Mouse (Mus musculus) cerebellum, postnatal 10 days (tissue): ENCODE results near the gene Ndufaf8.
A peak's percentile ranks its signal among the peaks of the same experiment; 100 is the strongest.

Source experiments
- DNase-seq, 2 experiments: peaks; one replicate each; pipeline ENCODE4 v3.0.0; 2021; ENCODE audit warnings: mixed read lengths in 2 of 2

Ndufaf8 gene

DNA sequence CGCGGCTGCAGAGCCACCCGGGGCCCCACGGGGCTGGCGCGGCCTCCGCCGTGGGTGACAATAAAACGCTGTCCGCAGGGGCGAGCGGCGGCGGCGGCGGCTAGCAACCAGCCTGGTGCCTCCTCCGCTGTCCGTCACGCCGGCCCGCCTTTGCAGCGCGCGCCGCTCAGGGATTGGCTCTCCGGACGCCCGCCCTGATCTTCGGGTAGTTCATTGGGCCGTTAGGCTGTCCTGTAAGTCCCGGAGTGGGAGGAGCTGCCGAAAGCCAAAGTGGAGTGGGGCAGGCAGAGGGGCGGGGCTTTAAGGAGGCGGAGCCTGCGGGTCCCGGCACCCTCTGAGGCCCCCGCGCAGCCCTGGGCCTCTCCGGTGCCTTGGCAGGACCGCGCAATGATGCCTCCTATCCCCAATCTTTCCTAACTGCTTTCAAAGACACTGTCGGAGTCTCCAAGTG lies 12.0 kb upstream of the Ndufaf8 start, which contains the start of gene Cep131:
Cep131 (minus strand) TSS at position 126 of the 451 bp plus-strand sequence.
- peak; percentile 98 to 99 for DNase-seq

DNA sequence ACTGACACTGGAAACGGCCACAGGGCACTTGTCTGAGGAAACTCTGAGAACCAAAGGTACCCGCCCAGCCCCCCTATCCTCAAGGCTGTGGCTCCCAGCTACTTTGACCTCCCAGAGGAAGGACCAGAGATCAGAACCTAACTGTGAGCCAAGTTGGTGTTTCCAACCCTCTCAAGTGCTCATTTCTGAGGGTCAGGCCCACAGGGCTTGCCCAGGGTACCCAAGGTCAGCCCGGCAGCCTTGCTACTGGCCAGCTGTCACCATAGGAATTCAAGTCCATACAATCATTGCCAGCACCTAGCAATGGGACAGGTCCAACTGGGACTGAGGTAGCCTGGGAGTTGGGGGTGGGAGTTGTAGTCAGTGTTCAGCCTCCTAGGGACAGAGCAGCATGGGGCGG lies 8.1 kb upstream of the Ndufaf8 start:
- DNase-seq: no peak

DNA sequence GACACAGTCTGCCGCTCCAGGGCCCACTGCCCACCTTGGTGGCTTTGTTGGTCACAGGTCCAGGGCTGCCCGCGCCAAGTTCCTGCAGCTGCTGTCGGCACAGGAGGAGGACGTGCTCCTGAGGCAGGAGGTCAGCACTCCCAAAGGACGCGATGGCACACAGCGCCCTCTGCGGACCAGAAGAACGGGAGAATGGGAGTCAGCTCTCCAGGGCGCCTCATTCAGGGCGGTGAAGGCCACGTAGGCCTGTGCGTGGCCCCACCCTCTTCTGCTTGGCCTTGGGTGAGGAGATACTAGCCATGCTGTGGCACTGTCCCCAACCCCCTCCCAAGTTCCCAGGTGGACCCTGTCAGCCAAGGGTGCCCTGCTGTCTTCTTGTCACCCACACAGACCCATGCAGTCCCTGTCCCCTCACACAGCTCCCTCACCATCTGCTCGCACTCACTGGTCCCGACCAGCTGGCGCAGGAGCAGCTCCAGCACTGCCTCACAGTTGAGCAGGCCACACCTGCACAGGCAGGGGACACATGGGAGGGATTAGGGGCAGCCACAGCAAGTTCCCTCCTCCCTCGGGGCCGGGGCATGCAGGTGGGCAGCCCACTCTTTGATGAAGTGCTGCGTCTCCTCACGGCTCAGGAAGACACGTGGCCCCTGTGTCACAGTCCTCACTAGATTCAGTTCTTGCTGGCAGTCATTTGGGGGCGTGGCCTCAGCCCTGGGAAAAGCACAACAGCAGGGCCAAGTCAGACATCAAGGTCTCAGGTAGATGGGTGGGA lies 5.7 kb upstream of the Ndufaf8 start:
- peak in 1 of 2 experiments; percentile 54 for DNase-seq

DNA sequence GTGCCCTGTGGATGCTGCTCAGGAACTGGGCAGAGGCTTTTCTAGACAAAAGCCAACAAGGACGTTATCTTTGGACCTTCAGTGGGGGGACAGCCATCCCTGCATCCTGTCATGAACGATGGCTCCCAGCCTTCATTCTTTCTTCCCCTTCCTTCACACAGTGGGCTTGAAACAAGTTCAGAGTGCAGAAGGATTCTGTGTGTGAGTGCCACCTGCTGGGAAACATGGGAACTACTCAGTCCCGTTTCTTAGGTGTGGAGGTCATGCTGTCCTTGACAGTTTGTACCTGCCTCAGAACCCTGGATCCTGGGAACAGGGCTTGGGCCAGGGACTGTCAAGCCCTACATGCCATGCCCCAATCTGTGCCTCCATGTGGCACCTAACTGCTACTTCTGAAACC lies 2.3 kb downstream of the Ndufaf8 start:
- DNase-seq: peak; percentile 83 to 86

DNA sequence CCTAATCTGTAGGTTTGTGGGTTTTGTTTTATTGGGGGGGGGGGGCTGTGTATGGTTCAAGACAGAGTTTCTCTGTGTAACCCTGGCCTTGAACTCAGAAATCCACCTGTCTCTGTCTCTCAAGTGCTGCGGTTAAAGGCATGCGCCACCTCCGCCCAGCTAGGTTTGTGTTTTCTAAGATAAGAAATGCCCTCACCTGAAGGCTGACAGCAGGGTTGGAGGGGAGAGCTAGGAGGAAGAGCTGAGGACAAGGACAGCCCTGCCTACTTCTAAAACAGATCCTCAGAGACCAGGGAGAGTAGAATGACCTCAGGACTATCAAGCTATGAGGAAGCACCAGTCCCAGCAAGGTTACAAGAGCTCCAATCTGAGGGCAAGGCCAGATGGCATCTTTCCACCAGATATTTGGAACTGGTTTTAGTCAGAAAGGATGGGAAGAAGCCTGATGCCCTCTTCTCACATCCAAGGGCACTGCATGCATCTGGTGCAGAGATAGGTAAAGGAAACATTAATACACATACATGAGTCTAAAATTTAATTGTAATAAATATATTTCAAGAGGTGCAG lies 4.8 kb downstream of the Ndufaf8 start:
- DNase-seq: no peak

DNA sequence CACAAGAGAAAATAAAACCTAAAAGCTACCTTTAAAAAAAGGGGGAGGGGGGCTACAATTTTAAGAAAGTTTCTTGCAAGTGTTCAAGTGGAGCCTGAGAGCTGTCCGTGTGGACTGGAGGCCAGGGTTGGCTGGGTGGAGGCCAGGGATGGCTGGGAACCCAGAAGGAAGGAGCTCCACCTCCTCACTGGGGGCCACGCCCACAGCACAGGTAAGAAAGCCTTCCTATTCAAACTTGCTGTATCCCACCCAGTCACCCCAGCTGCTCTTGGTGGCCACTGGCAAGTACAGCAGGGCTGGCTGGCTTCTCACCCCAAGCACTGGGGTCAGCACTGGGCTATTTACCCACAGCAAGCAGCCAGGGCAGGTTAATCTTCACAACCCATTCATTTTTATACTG lies 8.3 kb downstream of the Ndufaf8 start:
- DNase-seq: no peak

DNA sequence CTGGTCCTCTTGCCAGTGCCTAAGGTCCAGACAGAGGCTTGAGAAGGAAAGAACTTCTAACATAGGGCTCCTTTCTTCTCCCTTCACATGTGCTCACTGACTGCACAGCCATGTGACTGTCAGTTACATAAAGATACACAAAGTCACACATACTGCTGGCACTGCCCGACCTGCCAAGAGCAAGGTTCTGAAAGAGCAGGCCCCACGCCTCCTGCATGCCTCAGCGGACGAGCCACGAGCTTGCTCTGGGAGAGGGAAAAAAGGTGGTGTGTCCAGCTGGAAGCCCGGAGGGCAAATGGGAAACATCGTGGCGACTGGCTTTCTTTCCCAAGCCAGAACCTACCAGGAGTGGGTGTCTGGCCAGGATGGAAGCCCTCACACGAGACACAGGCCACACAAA lies 9.1 kb downstream of the Ndufaf8 start:
- no peak for DNase-seq

DNA sequence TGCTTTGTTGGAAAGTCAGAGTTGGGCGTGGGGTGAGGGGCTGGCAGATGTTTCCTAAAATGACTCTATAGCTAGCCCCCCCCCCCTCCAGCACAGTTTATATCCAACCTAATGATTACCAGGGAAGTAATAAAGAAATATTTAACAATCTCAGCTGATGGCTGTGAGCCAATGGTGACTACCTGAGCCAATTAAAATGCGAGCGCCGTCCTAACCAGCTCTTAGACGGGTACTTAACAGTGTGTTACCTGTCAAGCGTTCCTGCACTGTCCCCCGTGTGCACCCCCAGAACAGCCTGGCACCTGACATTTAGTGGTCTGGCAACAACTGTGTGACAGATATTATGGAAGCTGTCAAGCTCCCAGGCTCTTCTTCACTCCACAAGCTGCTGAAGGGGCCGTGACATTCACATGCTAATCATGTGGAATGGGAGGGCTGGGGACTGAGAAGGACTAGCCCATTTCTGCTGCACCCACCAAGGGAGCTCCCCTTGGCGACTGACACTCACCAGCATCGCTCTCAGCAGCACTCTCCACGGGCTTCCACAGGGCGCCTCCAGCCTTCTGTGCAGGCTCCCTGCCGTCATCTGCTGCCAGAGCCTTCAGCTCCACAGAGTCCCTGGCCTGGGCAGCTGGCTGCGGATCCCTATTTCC lies 11.0 kb downstream of the Ndufaf8 start:
- no peak for DNase-seq

DNA sequence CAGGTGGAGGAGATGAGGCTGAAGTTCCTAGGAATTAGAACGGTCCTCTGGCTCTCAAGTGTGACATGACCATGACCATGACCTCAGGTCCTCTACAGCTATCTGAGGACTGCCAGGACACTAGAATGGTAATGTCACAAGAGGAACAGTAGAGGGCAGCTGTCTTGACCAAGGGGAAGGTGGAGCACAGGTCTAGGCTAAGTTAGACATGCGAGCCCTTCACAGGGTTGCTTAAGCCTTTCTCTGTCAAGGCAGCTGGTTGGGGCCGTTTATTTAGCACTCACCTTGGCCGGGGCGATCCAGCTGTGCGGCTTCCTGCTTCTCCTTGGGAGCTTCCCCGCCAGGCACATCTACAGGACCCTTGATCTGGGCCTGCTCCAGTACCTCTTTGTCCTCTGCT lies 11.8 kb downstream of the Ndufaf8 start:
- DNase-seq: peak; percentile 26 to 62

DNA sequence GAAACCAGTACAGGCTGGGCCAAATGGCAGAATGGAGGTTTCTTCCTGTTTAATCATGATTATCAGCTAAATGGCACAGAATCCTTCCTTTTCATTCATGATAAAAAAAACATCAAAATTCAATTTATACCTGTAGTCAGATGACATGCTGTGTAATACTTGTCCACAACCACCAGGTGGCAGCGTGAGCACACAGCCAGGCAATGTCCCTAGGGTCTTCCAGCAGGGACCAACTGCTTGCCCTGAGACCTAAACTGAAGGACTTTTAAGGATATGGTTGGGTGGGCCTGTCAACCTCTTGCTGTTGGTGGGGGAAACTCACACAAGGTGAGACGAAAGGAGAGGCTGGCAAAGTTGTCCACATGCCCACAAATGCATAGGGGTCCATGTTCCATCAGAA lies 12.3 kb downstream of the Ndufaf8 start:
- peak; percentile 84 to 86 for DNase-seq

DNA sequence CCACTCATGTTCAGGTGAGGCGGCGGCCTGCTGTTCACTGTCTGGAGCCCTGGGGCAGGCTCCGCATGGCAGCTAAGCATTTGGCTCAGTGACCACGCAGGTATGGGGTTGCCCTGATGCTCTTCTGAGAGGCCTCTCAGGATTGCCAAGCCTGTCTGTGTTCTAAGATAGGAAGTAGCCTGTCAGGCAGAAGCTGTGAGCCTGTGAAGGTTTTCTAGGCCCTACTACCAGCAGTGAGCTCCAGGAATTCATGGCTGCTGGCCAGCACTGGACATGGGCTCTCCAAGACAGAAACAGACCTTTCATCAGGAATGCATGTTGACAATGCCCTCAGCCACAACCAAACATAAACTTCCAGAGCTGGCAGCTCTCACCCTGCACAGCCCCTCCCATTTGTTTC lies 13.4 kb downstream of the Ndufaf8 start:
- peak; percentile 50 to 59 for DNase-seq

DNA sequence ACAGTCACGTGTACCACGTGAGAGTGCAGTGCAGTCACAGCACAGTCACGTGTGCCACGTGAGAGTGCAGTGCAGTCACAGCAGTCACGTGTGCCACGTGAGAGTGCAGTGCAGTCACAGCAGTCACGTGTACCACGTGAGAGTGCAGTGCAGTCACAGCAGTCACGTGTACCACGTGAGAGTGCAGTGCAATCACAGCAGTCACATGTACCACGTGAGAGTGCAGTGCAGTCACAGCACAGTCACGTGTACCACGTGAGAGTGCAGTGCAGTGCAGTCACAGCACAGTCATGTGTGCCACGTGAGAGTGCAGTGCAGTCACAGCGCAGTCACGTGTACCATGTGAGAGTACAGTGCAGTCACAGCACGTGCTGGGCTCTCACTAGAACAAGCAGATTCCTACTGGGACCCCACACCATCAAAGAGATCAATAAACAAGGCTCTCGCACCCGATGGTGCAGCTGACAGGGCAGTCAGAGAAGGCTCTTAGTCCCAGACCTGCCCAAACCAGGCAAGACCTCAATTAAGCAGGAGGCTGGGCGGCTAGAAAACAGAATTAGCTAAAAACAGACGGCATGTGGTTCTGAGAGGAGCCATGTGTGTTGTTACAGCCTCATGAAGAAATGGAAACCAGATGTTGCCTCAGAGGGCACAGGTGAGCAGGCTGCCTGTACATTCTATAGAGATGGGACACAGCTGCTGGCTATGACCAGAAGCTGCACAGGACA lies 15.9 kb downstream of the Ndufaf8 start:
- DNase-seq: no peak

DNA sequence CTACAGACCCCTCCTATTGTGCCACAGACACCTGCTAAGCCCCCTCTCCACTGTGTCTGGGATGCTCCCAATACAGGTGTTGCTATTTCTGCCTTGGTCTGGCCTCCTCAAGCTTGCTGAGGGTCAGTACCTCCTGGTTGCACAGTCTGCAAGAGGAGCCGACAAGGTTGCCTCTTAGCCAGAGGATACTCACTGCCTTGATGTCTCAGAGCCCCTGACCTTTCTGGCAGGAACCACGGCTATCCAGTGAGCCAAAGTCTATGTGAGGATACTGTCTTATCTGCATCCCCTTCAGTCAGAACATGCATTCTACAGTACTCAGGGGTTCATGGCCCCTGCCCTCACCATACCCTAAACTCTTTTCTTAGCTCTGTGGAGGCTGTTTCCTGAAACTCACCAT lies 18.9 kb downstream of the Ndufaf8 start:
- DNase-seq: no peak

DNA sequence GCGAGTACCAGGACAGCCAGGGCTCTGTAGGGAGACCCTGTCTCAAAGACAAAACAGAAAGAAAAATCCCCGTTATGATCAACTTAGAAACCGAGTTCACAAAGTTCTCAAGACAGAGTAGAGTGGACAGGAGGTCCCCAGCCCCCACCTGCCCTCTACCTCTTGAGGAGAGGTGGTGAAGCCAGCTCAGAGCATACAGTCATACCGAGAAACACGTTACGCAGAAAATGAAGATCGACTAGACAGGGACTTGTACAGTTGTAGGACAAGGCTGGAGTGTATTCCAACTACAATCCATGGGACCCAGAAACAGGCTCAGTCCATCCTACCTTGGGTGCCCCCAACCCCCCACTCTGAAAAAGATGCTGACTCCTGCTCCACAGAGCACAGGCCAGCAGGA lies 20.4 kb downstream of the Ndufaf8 start:
- DNase-seq: no peak

DNA sequence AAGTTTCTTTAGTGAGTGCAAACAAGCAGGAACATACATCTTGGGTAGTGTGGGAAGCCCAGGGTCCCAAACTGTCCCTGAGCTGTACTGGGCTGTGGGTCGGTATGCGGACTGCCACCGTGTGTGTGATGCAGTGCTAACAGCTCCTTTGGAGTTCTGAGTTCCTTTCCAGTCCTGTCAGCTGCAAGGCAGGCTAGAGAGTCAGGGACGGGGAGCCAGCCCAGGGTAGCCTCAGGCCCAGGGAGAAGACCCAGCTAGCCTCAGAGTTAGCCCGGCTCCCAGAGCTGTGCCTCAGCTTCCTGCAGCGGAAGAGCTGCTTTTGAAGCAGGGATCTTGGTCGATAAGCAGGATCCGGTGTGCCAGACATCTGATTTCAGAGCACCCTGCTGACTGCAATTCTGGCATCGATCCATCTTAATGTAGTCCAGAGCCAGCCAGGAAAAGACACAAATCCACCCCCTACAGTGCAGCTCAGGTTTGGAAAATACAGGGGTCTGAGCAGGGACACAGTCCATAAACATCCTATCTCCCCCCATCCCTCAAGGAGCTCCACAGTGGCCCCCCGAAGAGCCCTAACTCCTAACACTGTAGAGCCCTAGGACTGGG lies 21.3 kb downstream of the Ndufaf8 start:
- DNase-seq: peak; percentile 68 to 70

DNA sequence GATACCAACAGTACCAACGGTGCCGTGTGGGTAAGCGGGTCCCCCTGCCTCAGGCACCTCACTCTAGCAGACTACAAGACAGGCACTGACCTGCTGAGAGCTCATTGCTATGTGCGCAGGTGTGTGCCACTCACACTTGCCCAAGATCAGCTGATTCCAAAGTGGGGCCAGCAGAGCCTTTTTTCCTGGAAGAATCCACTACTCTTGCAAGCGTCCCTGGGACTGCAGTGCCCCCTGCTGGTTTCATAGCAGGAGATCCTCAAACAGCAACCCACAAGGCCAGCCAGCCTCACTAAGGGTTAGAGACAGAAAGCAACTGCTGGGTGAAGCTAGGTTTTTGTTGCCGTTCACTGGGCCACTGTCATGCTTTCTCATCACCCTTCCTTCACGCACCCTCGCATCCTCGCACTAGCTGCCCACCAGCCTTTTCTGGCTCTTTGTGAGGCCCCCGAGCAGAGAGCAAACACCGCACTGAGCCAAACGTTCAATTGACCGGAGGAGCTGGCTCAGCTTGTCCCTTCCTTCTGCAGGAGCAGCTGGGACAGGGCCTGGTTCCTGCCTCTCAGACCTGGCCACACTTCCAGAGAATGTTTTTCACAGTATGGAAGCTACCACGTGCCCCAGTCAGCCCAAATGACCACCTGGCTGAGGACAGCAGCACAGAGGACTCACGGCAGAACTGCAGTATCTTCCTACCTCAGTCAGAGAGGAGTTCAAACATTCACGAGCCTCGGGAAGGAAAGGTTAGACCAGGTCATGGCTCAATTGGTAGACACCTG lies 22.1 kb downstream of the Ndufaf8 start:
- DNase-seq: peak; percentile 88 to 90

DNA sequence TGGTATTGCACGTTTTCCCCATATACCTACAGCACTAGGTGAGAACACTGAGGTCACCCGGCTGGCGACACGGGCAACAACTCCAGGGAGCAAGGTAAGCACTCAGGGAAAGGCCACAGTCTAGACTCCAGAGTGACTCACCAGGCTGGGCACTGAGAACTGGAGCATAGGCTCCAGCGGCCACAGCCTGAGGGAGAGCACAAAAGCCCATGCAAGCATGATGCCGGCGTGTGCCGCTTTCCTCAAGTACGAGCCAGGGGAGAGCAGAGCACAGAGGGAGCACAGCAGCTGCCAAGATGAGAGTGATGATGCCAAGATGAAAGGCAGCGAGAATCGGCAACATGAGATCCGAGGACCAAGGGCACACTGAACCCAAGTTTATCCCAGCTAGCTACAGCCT lies 23.4 kb downstream of the Ndufaf8 start:
- DNase-seq: peak; percentile 68 to 76

DNA sequence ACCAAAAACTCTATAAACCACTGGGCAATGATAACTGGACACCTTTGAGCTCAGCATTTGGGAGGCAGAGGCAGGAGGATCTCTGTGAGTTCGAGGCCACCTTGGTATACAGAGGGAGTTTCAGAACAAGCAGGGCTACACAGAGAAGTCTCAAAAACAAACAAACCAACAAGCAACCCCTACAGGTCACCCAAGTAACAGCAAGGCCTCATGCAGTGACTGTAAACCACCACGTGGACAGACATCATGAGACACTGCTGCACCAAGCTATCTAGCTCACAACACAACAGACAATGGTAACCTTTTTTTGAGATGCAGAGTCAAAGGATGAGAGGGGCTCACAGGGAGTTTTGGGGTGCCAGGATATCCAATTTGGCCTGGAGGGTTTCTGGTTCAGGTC lies 28.1 kb downstream of the Ndufaf8 start:
- no peak for DNase-seq

DNA sequence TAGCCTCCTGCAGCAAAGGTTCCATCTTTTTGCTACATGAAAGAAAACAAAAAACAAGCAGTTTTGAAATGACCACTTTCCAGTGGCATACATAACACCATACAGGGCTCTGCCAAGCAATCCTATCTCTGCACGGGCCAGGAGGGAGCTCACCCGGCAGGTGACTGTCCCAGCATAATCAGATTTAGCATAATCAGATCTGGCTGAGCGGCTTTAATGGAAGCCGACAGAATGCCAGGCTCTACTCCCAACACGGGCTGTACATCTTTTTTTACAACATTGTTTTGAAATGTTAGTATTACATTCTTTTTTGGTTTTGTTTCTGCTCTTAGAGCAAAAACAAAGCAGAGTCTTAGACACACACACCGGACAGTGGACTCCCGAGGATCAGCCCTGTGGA lies 30.6 kb downstream of the Ndufaf8 start:
- DNase-seq: no peak

DNA sequence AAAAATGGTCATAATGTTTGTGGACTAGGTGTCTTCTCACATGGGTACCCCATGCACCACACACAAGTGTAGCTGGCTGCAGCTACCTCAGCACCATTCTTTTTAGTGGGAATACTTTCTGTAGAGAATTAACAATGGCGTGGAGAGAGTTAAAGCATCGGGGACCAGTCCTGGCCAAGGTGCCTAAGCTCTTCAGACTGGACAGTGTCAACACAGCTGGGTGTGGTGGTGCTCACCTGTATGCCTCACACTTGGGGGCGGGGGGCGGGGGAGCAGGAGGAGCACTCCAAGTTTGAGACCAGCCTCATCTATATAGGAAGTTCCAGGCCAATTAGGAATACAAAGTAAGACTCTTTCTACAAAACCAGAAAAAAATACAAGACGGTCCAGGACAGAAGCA lies 35.4 kb downstream of the Ndufaf8 start:
- no peak for DNase-seq

DNA sequence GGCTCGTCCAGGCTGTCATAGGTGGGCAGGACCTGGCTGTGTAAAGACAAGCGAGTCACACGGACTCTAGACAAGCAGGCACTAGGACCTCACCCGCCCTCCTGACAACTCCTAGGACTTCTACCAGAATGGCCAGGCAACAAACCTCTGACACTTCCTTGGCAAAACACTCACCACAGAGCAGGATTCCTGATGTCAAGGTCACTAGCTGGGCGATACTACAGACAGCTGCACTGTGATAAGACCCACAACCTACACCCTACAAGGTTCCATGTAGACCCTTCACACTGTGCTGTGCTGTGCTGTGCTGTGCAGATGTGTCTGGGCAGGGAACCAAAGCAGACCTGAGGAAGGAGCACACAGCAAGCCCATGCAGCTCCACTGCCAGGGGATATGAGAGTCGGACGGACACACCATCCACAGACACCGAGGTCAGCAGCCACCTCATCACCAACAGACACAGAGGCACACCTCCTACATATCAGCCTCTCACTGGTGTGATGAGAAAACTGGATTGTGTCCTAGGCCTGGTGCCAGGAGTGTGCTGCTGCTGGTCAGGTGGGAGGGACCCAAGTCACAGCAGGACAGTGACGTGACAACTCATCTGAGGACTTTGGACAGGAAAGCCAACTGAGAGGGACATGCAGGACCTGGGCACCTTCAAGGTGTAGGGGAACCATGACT lies 36.3 kb downstream of the Ndufaf8 start:
- DNase-seq: no peak

DNA sequence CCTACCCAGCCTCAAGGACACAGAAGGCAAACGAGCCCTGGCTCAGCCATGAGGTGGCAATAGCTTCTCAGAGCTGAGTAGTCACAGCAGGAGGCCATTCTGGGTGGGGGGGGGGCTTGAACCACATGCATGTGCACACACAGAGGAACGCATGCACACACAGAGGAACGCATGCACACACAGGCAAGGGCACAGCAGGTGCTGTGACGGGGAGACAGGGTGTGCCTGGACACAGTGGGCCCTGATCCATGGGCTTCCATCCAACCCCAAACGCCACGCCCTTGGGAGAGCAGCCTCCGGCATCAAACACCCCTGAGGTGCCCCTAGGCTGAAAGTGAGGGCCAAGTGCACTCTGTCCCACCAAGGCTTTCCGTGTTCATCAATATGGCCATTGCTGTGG lies 37.5 kb downstream of the Ndufaf8 start:
- DNase-seq: no peak
